Mouse (Mus musculus): Measurements from ENCODE around the gene Poln. TPM values are rescaled to one million over a fixed set of nuclear protein-coding genes. Genes with fewer than 3 reads are reported as not detected.

Gene Poln
- polyA plus RNA-seq, 1 experiment from 2014 or later: 0.89 TPM

DNA sequence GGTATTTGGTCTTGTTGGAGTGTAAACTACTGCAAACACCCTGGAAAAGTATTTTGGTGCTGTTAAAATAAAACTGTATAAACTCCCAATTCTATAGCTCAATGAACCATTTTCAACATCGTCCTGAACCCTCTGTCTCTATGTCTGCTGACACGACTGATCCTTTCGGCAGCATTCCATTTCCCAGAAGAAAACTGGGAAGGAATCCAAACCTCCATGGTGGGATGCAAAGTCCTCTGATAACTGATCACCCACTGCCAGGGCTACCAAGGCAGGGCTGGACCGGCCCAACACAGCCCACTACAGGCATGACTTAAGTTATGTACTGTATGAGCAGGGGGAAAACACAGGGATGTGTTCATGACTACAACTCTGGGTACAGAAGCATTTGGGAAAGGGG, 32.8 kb upstream of the Poln start:
- Histone ChIP-seq H3K27me3 (replicated peaks; ENCODE audit: control insufficient read depth, insufficient read depth, low read length) (no peaks in the 10 kb centered on the region), H3K4me1 (ENCODE audit: control insufficient read depth, insufficient read depth, low read length) (no peaks in the 10 kb centered on the region), H3K36me3 (ENCODE audit: control insufficient read depth, insufficient read depth, low read length) (no peaks in the 10 kb centered on the region), H3K27ac (ENCODE audit: low read depth, low read length) (no peak overlapping the region), H3K4me2 (ENCODE audit: low read length) (no peak overlapping the region), H3K9ac (ENCODE audit: low read length) (no peak overlapping the region), H3K9me3 (replicated peaks; ENCODE audit: control insufficient read depth, low read length) (no peaks in the 10 kb centered on the region), H3K4me3 (ENCODE audit: low read depth, low read length) (no peak overlapping the region)
- DNase-seq (ENCODE audit: low spot score) (no peak), ATAC-seq (no peak)
- 89% methylated on average over 4 of the region's 4 CpGs for WGBS

DNA sequence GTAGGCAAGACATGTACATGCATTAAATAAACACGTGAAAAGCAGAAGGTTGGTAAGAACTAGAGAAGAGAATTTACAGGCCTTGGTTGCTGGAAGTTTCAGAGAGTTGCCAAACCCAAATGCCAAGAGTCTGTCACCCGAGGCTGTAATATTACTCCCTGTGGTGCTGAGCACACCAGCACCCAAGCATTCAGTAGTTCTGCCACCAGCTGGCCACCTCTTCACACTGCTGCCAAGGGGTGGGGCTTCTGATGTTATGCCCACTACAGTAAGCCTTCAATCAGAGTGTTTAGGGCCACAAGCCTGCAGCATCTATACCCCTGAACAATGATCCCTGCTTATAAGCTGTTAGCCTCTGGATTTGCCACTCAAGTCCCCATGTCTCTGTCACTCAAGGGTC, 32.1 kb upstream of the Poln start:
- no peaks in the 10 kb centered on the region for H3K27me3 ChIP-seq (replicated peaks; ENCODE audit: control insufficient read depth, insufficient read depth, low read length)
- ATAC-seq (no peak), DNase-seq (ENCODE audit: low spot score) (no peak)
- 65% methylated on average over 2 of the region's 2 CpGs for WGBS
- no peaks in the 10 kb centered on the region for H3K4me1 ChIP-seq (ENCODE audit: control insufficient read depth, insufficient read depth, low read length)
- H3K4me2 ChIP-seq (ENCODE audit: low read length): no peak overlapping the region
- no peaks in the 10 kb centered on the region for H3K36me3 ChIP-seq (ENCODE audit: control insufficient read depth, insufficient read depth, low read length)
- H3K27ac ChIP-seq (ENCODE audit: low read depth, low read length): no peak overlapping the region
- H3K4me3 ChIP-seq (ENCODE audit: low read depth, low read length): no peak overlapping the region
- no peaks in the 10 kb centered on the region for H3K9me3 ChIP-seq (replicated peaks; ENCODE audit: control insufficient read depth, low read length)
- no peak overlapping the region for H3K9ac ChIP-seq (ENCODE audit: low read length)

DNA sequence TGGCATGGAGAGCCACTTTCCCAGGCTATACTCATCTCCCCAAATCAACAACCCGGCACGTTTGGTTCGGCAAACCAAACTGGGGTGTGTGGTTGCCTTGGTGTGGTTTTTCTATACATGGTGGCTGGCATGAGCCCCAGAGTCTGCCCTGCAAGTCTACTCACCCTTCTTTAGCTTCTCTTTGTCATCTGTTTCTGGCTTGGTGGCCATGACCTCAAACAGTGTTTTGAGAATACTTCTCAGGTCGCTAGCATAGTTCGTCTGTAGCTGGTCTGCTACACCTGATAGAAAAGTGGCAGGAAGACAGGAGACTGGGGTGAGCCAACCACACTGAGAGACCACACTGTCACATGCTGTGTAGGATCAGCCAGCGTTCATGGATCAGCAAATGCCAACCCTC, 29.4 kb upstream of the Poln start:
- Histone ChIP-seq H3K36me3 (ENCODE audit: control insufficient read depth, insufficient read depth, low read length) (no peaks in the 10 kb centered on the region), H3K27me3 (replicated peaks; ENCODE audit: control insufficient read depth, insufficient read depth, low read length) (no peaks in the 10 kb centered on the region), H3K27ac (ENCODE audit: low read depth, low read length) (no peak overlapping the region), H3K4me1 (ENCODE audit: control insufficient read depth, insufficient read depth, low read length) (no peaks in the 10 kb centered on the region), H3K4me2 (ENCODE audit: low read length) (no peak overlapping the region), H3K9me3 (replicated peaks; ENCODE audit: control insufficient read depth, low read length) (no peaks in the 10 kb centered on the region), H3K9ac (ENCODE audit: low read length) (no peak overlapping the region), H3K4me3 (ENCODE audit: low read depth, low read length) (no peak overlapping the region)
- no peak for DNase-seq (ENCODE audit: low spot score)
- ATAC-seq: no peak
- 82% methylated on average over 6 of the region's 6 CpGs for WGBS

DNA sequence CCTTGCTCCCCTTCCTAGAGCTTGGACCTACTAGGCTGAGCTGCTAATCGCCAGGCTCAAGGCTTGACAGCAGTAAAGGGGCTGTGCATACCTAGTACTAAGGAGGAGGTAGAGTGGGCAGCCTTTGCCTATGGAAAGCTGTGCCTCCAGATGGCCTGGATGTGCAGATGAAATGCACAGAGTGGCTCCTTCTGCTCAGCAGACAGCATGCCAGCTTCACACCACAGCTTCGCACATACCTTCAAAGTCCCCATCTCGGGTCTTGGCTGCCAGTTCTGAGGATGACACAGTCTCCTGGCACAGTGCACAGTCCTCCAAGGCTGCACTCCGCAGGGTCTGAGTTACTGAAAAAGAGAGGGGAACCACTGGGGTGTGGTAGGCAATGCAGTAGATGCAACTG, 28.0 kb upstream of the Poln start:
- ATAC-seq (peak; percentile 72; the same call in 1 of the 2 replicates), DNase-seq (ENCODE audit: low spot score) (peak; percentile 67)
- Histone ChIP-seq H3K4me3 (ENCODE audit: low read depth, low read length) (no peak overlapping the region), H3K9me3 (replicated peaks; ENCODE audit: control insufficient read depth, low read length) (no peaks in the 10 kb centered on the region), H3K4me2 (ENCODE audit: low read length) (no peak overlapping the region), H3K27me3 (replicated peaks; ENCODE audit: control insufficient read depth, insufficient read depth, low read length) (no peaks in the 10 kb centered on the region), H3K27ac (ENCODE audit: low read depth, low read length) (no peak overlapping the region), H3K9ac (ENCODE audit: low read length) (no peak overlapping the region), H3K36me3 (ENCODE audit: control insufficient read depth, insufficient read depth, low read length) (no peaks in the 10 kb centered on the region), H3K4me1 (ENCODE audit: control insufficient read depth, insufficient read depth, low read length) (no peaks in the 10 kb centered on the region)
- 71% methylated on average over 4 of the region's 4 CpGs for WGBS

DNA sequence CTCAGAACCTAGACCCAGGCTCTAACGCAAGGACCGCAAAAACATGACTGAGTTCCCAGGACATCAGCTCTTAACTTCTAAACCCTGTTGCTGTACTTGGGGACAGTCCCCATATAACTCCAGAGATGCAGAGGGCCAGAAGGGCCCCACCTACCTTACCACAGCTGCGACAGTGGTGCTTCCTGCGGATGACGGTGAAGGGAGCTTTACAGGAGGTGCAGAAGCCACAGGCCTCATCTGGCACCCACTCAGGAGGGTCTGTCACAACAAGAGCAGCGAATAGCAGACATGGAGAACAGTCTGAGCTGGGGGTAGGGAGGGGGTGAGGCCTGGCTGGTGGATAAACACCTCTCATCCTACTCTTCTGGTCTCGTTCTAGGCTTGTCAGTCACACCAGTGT, 27.2 kb upstream of the Poln start:
- Histone ChIP-seq H3K36me3 (ENCODE audit: control insufficient read depth, insufficient read depth, low read length) (no peaks in the 10 kb centered on the region), H3K9me3 (replicated peaks; ENCODE audit: control insufficient read depth, low read length) (no peaks in the 10 kb centered on the region), H3K27ac (ENCODE audit: low read depth, low read length) (no peak overlapping the region), H3K27me3 (replicated peaks; ENCODE audit: control insufficient read depth, insufficient read depth, low read length) (no peaks in the 10 kb centered on the region), H3K4me3 (ENCODE audit: low read depth, low read length) (no peak overlapping the region), H3K4me1 (ENCODE audit: control insufficient read depth, insufficient read depth, low read length) (no peaks in the 10 kb centered on the region), H3K9ac (ENCODE audit: low read length) (no peak overlapping the region), H3K4me2 (ENCODE audit: low read length) (no peak overlapping the region)
- 83% methylated on average over 7 of the region's 7 CpGs for WGBS
- DNase-seq (ENCODE audit: low spot score): no peak
- no peak for ATAC-seq

DNA sequence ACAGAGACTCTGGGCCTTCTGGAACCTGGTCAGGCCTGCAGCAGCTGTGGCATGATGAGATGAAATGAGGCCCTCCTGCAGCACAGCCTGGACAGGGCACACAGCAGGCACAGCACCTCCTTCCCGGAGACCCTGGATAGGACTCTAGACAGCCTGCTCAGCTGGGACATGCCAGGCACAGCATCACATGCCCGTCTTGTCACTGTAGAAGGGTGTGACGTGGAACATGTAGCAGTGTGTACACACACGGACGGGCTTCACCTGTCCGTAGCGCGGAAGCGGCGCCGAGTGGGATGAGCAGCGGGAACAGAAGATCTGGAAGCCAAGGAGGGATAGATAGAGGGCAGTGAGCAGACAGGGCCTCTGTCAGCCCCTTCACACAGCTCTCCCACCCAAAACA, 26.5 kb upstream of the Poln start:
- Histone ChIP-seq H3K4me2 (ENCODE audit: low read length) (no peak overlapping the region), H3K36me3 (ENCODE audit: control insufficient read depth, insufficient read depth, low read length) (no peaks in the 10 kb centered on the region), H3K4me1 (ENCODE audit: control insufficient read depth, insufficient read depth, low read length) (no peaks in the 10 kb centered on the region), H3K9ac (ENCODE audit: low read length) (no peak overlapping the region), H3K4me3 (ENCODE audit: low read depth, low read length) (no peak overlapping the region), H3K27me3 (replicated peaks; ENCODE audit: control insufficient read depth, insufficient read depth, low read length) (no peaks in the 10 kb centered on the region), H3K27ac (ENCODE audit: low read depth, low read length) (no peak overlapping the region), H3K9me3 (replicated peaks; ENCODE audit: control insufficient read depth, low read length) (no peaks in the 10 kb centered on the region)
- DNase-seq (ENCODE audit: low spot score) (no peak), ATAC-seq (no peak)
- 94% methylated on average over 12 of the region's 12 CpGs for WGBS

DNA sequence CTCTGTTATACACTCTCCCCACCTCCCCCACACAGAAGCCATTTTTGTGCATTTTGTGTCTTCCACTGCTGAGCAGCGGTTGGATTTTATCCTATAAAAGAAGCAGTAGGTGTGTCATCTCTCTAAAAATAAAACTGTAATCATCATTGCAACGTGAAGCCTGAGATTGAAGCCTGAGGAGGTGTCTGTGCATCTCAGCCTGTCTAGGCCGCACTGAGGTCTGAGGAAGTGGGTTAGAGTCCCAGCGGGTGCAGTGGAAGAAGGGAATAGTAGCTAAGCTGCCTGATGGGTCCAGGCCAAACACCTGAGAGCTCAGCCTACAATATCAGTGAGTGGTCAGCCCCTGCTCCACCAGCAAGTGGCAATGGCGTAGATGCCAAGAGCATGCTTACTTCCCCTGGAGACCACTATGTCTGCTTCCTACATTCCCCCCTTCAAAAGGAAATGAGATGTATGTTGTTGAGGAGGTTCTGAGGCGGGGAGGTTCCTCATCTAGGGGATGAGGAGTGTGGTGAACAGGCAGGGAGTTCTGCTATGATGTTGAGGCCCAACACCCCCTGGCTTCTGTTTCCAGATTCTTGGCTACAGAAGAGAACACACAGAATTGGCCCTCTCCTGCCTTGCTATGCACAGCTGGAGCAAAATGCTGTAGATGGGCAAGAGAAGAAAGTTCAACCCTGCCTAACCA, 25.9 kb upstream of the Poln start:
- Histone ChIP-seq H3K27me3 (replicated peaks; ENCODE audit: control insufficient read depth, insufficient read depth, low read length) (no peaks in the 10 kb centered on the region), H3K4me1 (ENCODE audit: control insufficient read depth, insufficient read depth, low read length) (no peaks in the 10 kb centered on the region), H3K4me3 (ENCODE audit: low read depth, low read length) (no peak overlapping the region), H3K9me3 (replicated peaks; ENCODE audit: control insufficient read depth, low read length) (no peaks in the 10 kb centered on the region), H3K27ac (ENCODE audit: low read depth, low read length) (no peak overlapping the region), H3K9ac (ENCODE audit: low read length) (no peak overlapping the region), H3K4me2 (ENCODE audit: low read length) (no peak overlapping the region), H3K36me3 (ENCODE audit: control insufficient read depth, insufficient read depth, low read length) (no peaks in the 10 kb centered on the region)
- ATAC-seq (no peak), DNase-seq (ENCODE audit: low spot score) (no peak)
- 80% methylated on average over 6 of the region's 6 CpGs for WGBS

DNA sequence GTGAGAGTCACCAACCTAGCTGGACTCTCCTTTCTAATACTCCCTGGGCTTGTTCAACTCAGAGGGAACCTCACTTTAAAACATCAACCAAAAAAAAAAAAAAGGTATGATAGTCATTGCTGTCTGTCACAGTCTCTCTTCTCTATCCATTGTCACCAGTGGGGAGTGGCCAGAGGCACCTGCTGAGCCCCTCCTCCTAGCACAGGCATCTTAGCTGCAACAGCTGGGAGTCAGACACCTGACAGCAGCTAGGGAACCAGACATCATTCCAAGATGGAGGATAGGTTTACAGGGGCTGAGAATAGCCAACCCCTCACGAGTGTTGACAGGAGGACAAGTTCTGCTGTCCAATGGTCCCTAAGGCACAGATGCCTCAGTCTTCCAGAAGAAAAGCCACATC, 25.2 kb upstream of the Poln start:
- H3K4me3 ChIP-seq (ENCODE audit: low read depth, low read length): no peak overlapping the region
- no peak for ATAC-seq
- H3K9me3 ChIP-seq (replicated peaks; ENCODE audit: control insufficient read depth, low read length): no peaks in the 10 kb centered on the region
- no peaks in the 10 kb centered on the region for H3K36me3 ChIP-seq (ENCODE audit: control insufficient read depth, insufficient read depth, low read length)
- no peak for DNase-seq (ENCODE audit: low spot score)
- WGBS: 40% methylated on average over 1 of the region's 1 CpGs
- no peaks in the 10 kb centered on the region for H3K4me1 ChIP-seq (ENCODE audit: control insufficient read depth, insufficient read depth, low read length)
- no peak overlapping the region for H3K9ac ChIP-seq (ENCODE audit: low read length)
- no peak overlapping the region for H3K27ac ChIP-seq (ENCODE audit: low read depth, low read length)
- no peak overlapping the region for H3K4me2 ChIP-seq (ENCODE audit: low read length)
- H3K27me3 ChIP-seq (replicated peaks; ENCODE audit: control insufficient read depth, insufficient read depth, low read length): no peaks in the 10 kb centered on the region

DNA sequence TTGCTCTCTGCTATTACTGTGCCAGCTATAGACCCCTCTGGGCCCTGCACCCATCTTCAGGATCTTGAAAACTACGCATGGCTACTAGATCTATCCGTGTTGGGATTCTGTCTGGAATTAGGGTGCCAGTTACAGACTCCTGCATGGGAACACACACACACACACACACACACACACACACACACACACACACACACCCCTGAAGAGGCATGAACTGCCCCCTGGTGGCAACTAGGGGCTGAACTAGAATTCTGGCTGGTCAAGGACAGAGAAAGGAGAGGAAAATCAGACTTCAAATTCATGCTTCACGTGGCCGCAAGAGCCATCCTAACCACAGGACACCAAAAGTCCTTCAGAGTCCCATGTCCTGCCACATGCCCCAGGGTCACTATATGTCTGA, 22.6 kb upstream of the Poln start:
- H3K4me1 ChIP-seq (ENCODE audit: control insufficient read depth, insufficient read depth, low read length): peaks cover 5% of the 10 kb centered on the region; the same call in 1 of the 2 replicates
- no peak overlapping the region for H3K4me2 ChIP-seq (ENCODE audit: low read length)
- no peak overlapping the region for H3K27ac ChIP-seq (ENCODE audit: low read depth, low read length)
- no peaks in the 10 kb centered on the region for H3K36me3 ChIP-seq (ENCODE audit: control insufficient read depth, insufficient read depth, low read length)
- no peaks in the 10 kb centered on the region for H3K27me3 ChIP-seq (replicated peaks; ENCODE audit: control insufficient read depth, insufficient read depth, low read length)
- H3K9ac ChIP-seq (ENCODE audit: low read length): no peak overlapping the region
- DNase-seq (ENCODE audit: low spot score): no peak
- 76% methylated on average over 4 of the region's 4 CpGs for WGBS
- no peaks in the 10 kb centered on the region for H3K9me3 ChIP-seq (replicated peaks; ENCODE audit: control insufficient read depth, low read length)
- ATAC-seq: no peak
- no peak overlapping the region for H3K4me3 ChIP-seq (ENCODE audit: low read depth, low read length)
